Mouse (Mus musculus) neutrophil, adult 5-6 weeks (primary cell): ENCODE data around the gene Coq8a. TPM values are rescaled to one million over a fixed set of nuclear protein-coding genes. Genes with fewer than 3 reads are reported as not detected.

ENCODE experiments used
- ATAC-seq: fragments of 151-379, 151-347 bp; 2 replicates; pipeline ENCODE4 v1.8.0; 2017; ENCODE audit warnings: mild to moderate bottlenecking, moderate TSS enrichment; ENCODE audit not compliant: insufficient number of reproducible peaks, poor library complexity, low FRiP score, severe bottlenecking; ENCODE audit errors: extremely low read depth
- total RNA-seq: library from RNA; stranded (forward); fragments of 200-1000 nt; gene quantifications from 2 replicates; pipeline ENCODE4 v1.2.3, GENCODE M21; 2017

The Coq8a gene
- 46.3 TPM in 2 replicates for total RNA-seq

- peak; percentile 64 for ATAC-seq
Observed at GRCm38 (mm10) chr1:180198959-180199714, at the start of gene Coq8a. Gene Coq8a, minus strand, starts transcription at chr1:180199602.

GRCm38 (mm10) chr1:180248593-180249146 lies 49.3 kb upstream of the Coq8a start:
- ATAC-seq = no peak

- ATAC-seq = no peak
Observed at GRCm38 (mm10) chr1:180247901-180248300, 48.5 kb upstream of the Coq8a start.

- ATAC-seq = no peak
Observed at GRCm38 (mm10) chr1:180245741-180246507, 46.5 kb upstream of the Coq8a start.

GRCm38 (mm10) chr1:180231729-180232128 lies 32.3 kb upstream of the Coq8a start:
- ATAC-seq = no peak

GRCm38 (mm10) chr1:180230580-180230979 lies 31.2 kb upstream of the Coq8a start:
- no peak for ATAC-seq

- ATAC-seq = no peak
Observed at GRCm38 (mm10) chr1:180229906-180230305, 30.5 kb upstream of the Coq8a start.

GRCm38 (mm10) chr1:180228854-180229253 lies 29.5 kb upstream of the Coq8a start:
- ATAC-seq = no peak

- ATAC-seq = no peak
Observed at GRCm38 (mm10) chr1:180226766-180227165, 27.4 kb upstream of the Coq8a start.

GRCm38 (mm10) chr1:180226221-180226713 lies 26.9 kb upstream of the Coq8a start:
- ATAC-seq = peak; percentile 74

GRCm38 (mm10) chr1:180225500-180226220 lies 26.3 kb upstream of the Coq8a start:
- ATAC-seq = peak; percentile 65

- ATAC-seq = no peak
Observed at GRCm38 (mm10) chr1:180222007-180222406, 22.6 kb upstream of the Coq8a start.

- ATAC-seq = no peak
Observed at GRCm38 (mm10) chr1:180220791-180221542, 21.6 kb upstream of the Coq8a start.

- ATAC-seq = no peak
Observed at GRCm38 (mm10) chr1:180216541-180217276, 17.3 kb upstream of the Coq8a start.

- ATAC-seq = peak; percentile 95
Observed at GRCm38 (mm10) chr1:180215044-180215443, 15.6 kb upstream of the Coq8a start.

- no peak for ATAC-seq
Observed at GRCm38 (mm10) chr1:180212911-180213310, 13.5 kb upstream of the Coq8a start.

- ATAC-seq = no peak
Observed at GRCm38 (mm10) chr1:180210781-180211271, 11.4 kb upstream of the Coq8a start.

- no peak for ATAC-seq
Observed at GRCm38 (mm10) chr1:180210031-180210432, 10.6 kb upstream of the Coq8a start.
